Mouse (Mus musculus): ENCODE results near the gene Nol4l.

GRCm38 (mm10) chr2:153470983-153471382 is 58.8 kb downstream of the Nol4l start:
- no peak for TF ChIP-seq GATA1 (IDR thresholded peaks at IDR 0.05; ENCODE audit: low read length)
- TF ChIP-seq TAL1 (IDR thresholded peaks at IDR 0.05; ENCODE audit: low read length) = no peak
